Mouse (Mus musculus) small intestine, adult 2 months (tissue): ENCODE data around the gene Mrpl18.

Source experiments
- CTCF ChIP-seq: fragments of 200-500 bp; IDR thresholded peaks from 2 replicates; pipeline ENCODE4 v1.5.1; 2012; ENCODE audit warnings: low read depth, mild to moderate bottlenecking, control low read depth, inconsistent platforms, low read length, moderate library complexity, mixed read lengths; ENCODE audit not compliant: insufficient replicate concordance, insufficient read length; ENCODE audit errors: extremely low read depth
- POLR2A ChIP-seq: fragments of 200-500 bp; IDR thresholded peaks from 2 replicates; pipeline ENCODE4 v1.6.1; 2012; ENCODE audit warnings: low read depth, mild to moderate bottlenecking, control low read depth, inconsistent platforms, low read length, moderate library complexity

DNA sequence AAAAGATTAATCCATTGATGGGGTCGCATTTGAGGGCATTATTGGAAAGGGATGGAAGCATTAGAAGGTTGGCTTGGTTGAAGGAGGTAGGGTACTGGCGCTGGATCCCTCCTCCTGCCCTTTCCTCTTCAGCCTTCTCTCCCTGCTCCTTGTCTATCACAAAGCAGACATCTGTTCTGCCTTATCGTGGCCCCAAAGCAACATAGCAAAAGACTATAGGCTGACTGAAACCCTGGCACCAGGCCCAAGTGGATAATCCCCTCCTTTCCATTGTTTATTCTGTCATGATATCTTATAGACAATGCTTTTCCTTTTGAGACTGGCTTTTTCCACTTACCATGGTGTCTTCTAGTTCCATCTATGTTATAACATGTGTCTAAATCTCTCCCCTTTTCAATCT, 50.7 kb downstream of the Mrpl18 start:
- TF ChIP-seq CTCF (no peak), POLR2A (no peak)
